Mouse (Mus musculus) kidney, adult 18-20 months (tissue): ENCODE measurements around the gene Klra6.
"Not testable (repeated sequence)": the region's sequence is repeated elsewhere in the genome, so short reads cannot be mapped to it uniquely, and the experiment has no call there.

Experiments
- DNase-seq: peaks from one replicate; pipeline ENCODE4 v3.0.0; 2021

Gene Klra6

GRCm38 (mm10) chr6:130026854-130027253 is at the start of gene Klra6:
Gene Klra6 (minus strand): TSS chr6:130026954.
- DNase-seq: no peak

GRCm38 (mm10) chr6:130067171-130067570 is 40.4 kb upstream of the Klra6 start, which contains the start of gene Klra4:
Gene Klra4 (minus strand): TSS chr6:130067271.
- not testable (repeated sequence) for DNase-seq

GRCm38 (mm10) chr6:130065196-130065595 is 38.4 kb upstream of the Klra6 start:
- DNase-seq: no peak

- not testable (repeated sequence) for DNase-seq
These were observed 8.4 kb upstream of the Klra6 start for GRCm38 (mm10) chr6:130035146-130035545.

GRCm38 (mm10) chr6:130031493-130032089 is 4.8 kb upstream of the Klra6 start:
- not testable (repeated sequence) for DNase-seq
